Mouse (Mus musculus): ENCODE data around the gene Slf2. TPM values are rescaled to one million over a fixed set of nuclear protein-coding genes. Genes with fewer than 3 reads are reported as not detected.

Gene Slf2
- total RNA-seq, 2 experiments from 2014 or later: 40.1 to 41.9 TPM

- DNase-seq (ENCODE audit: low spot score in 2 of 2): no peak
Measured at GRCm38 (mm10) chr19:45007021-45007420, 76.1 kb downstream of the Slf2 start.

- no peak for DNase-seq (ENCODE audit: low spot score in 2 of 2)
Measured at GRCm38 (mm10) chr19:45007425-45008191, 76.7 kb downstream of the Slf2 start.

GRCm38 (mm10) chr19:45010646-45011045 is 79.7 kb downstream of the Slf2 start:
- no peak for DNase-seq (ENCODE audit: low spot score in 2 of 2)

- no peak for DNase-seq (ENCODE audit: low spot score in 2 of 2)
Measured at GRCm38 (mm10) chr19:45012219-45012618, 81.3 kb downstream of the Slf2 start.

GRCm38 (mm10) chr19:45012636-45013035 is 81.7 kb downstream of the Slf2 start:
- peak in 1 of 2 experiments; percentile 60 for DNase-seq (ENCODE audit: low spot score in 2 of 2)

GRCm38 (mm10) chr19:45013581-45014225 is 82.8 kb downstream of the Slf2 start:
- DNase-seq (ENCODE audit: low spot score in 2 of 2): no peak

- DNase-seq (ENCODE audit: low spot score in 2 of 2): no peak
Measured at GRCm38 (mm10) chr19:45014335-45014971, 83.5 kb downstream of the Slf2 start, which contains the start of gene Lzts2. Lzts2 (plus strand) TSS chr19:45014414.

- no peak for DNase-seq (ENCODE audit: low spot score in 2 of 2)
Measured at GRCm38 (mm10) chr19:45014981-45015402, 84.0 kb downstream of the Slf2 start.

- no peak for DNase-seq (ENCODE audit: low spot score in 2 of 2)
Measured at GRCm38 (mm10) chr19:45015518-45016281, 84.7 kb downstream of the Slf2 start.

GRCm38 (mm10) chr19:45016341-45017215 is 85.6 kb downstream of the Slf2 start:
- DNase-seq (ENCODE audit: low spot score in 2 of 2): peak in 1 of 2 experiments; percentile 62

GRCm38 (mm10) chr19:45017216-45017771 is 86.3 kb downstream of the Slf2 start:
- DNase-seq (ENCODE audit: low spot score in 2 of 2): peak in 1 of 2 experiments; percentile 77

- peak; percentile 67 to 78 for DNase-seq (ENCODE audit: low spot score in 2 of 2)
Measured at GRCm38 (mm10) chr19:45017909-45018308, 87.0 kb downstream of the Slf2 start.

- DNase-seq (ENCODE audit: low spot score in 2 of 2): no peak
Measured at GRCm38 (mm10) chr19:45018351-45018831, 87.4 kb downstream of the Slf2 start.

GRCm38 (mm10) chr19:45020348-45020747 is 89.4 kb downstream of the Slf2 start:
- DNase-seq (ENCODE audit: low spot score in 2 of 2): no peak

GRCm38 (mm10) chr19:45021362-45021761 is 90.4 kb downstream of the Slf2 start:
- no peak for DNase-seq (ENCODE audit: low spot score in 2 of 2)

GRCm38 (mm10) chr19:45023993-45024392 is 93.0 kb downstream of the Slf2 start:
- DNase-seq (ENCODE audit: low spot score in 2 of 2): no peak

GRCm38 (mm10) chr19:45024775-45025174 is 93.8 kb downstream of the Slf2 start:
- no peak for DNase-seq (ENCODE audit: low spot score in 2 of 2)

GRCm38 (mm10) chr19:45025937-45026568 is 95.1 kb downstream of the Slf2 start:
- no peak for DNase-seq (ENCODE audit: low spot score in 2 of 2)

GRCm38 (mm10) chr19:45026958-45027670 is 96.2 kb downstream of the Slf2 start:
- DNase-seq (ENCODE audit: low spot score in 2 of 2): no peak
